Mouse (Mus musculus): ENCODE results near the gene Aox3. TPM values are rescaled to one million over a fixed set of nuclear protein-coding genes. Genes with fewer than 3 reads are reported as not detected.

Aox3 gene
- polyA plus RNA-seq, 1 experiment from 2014 or later, result not detected

DNA sequence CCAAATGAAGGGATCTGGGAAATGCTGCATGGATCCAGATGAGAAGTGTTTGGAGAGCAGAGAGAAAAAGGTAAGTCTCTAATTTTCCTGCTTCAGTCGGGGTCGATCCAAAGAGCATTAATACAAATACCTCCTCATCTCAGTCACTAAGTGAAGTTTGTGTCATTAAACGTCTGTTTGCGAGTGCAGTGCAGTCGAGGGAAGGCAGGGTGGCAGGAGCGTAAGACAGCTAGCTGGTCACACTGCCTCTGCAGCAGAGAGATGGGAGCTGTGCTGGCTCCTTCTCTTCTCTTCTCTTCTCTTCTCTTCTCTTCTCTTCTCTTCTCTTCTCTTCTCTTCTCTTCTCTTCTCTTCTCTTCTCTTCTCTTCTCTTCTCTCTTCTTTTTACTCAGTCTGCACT is 115.2 kb downstream of the Aox3 start:
- Histone ChIP-seq H3K9ac (ENCODE audit: low read length) (no peak overlapping the region), H3K4me1 (ENCODE audit: control insufficient read depth, insufficient read depth, low read length) (no peaks in the 10 kb centered on the region), H3K27ac (ENCODE audit: low read depth, low read length) (no peak overlapping the region), H3K4me3 (ENCODE audit: low read depth, low read length) (no peak overlapping the region), H3K9me3 (ENCODE audit: control insufficient read depth, low read length) (no peaks in the 10 kb centered on the region), H3K4me2 (ENCODE audit: low read depth) (no peak overlapping the region), H3K36me3 (ENCODE audit: control insufficient read depth, insufficient read depth, low read length) (no peaks in the 10 kb centered on the region), H3K27me3 (ENCODE audit: control insufficient read depth, insufficient read depth, low read length) (no peaks in the 10 kb centered on the region)
- no peak for ATAC-seq (ENCODE audit: insufficient read depth, low FRiP score, low TSS enrichment)
- 80% methylated on average over 6 of the region's 6 CpGs for WGBS
- DNase-seq (ENCODE audit: low spot score), result no peak

DNA sequence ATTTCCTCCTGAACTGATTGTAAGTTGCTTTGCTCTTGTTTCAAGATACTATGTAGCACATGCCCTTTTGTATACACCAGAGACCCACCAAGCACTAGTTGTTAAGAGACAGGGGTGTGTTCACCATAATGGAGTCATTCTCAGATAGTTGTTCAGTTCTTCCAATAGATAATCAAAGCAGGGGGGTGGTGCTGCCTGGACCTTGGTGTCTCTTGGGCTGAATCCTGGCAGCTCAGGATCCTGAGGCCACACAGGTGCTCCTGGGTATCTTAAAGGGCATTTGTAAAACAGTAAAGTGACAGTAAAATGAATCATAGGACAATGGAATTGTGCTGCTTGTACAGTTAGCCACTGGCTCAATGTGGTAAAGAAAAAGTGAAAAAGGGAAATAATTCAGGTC is 116.0 kb downstream of the Aox3 start:
- DNase-seq (ENCODE audit: low spot score), result no peak
- Histone ChIP-seq H3K4me1 (ENCODE audit: control insufficient read depth, insufficient read depth, low read length) (no peaks in the 10 kb centered on the region), H3K36me3 (ENCODE audit: control insufficient read depth, insufficient read depth, low read length) (no peaks in the 10 kb centered on the region), H3K9ac (ENCODE audit: low read length) (no peak overlapping the region), H3K4me3 (ENCODE audit: low read depth, low read length) (no peak overlapping the region), H3K4me2 (ENCODE audit: low read depth) (no peak overlapping the region), H3K27me3 (ENCODE audit: control insufficient read depth, insufficient read depth, low read length) (no peaks in the 10 kb centered on the region), H3K27ac (ENCODE audit: low read depth, low read length) (no peak overlapping the region), H3K9me3 (ENCODE audit: control insufficient read depth, low read length) (no peaks in the 10 kb centered on the region)
- no peak for ATAC-seq (ENCODE audit: insufficient read depth, low FRiP score, low TSS enrichment)

DNA sequence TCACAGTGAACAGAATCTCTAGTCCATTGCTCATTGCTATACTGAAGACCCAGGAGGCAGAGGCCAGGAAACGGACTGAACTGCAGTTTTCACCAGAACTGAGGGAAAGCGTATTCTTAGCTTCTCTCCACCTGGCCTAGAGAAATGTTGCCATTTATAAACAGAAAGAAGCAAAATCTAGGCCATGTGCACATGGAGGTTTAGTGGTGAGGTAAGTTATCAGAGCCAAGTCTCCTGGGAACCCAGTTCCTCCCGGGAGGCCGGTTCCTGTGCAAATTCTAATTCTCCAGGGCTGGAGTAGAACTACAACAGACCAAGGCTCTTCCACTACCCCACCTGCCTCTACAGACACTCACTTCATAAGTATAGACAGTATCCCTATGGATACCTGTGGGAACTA is 116.8 kb downstream of the Aox3 start:
- DNase-seq (ENCODE audit: low spot score), result no peak
- Histone ChIP-seq H3K27me3 (ENCODE audit: control insufficient read depth, insufficient read depth, low read length) (no peaks in the 10 kb centered on the region), H3K36me3 (ENCODE audit: control insufficient read depth, insufficient read depth, low read length) (no peaks in the 10 kb centered on the region), H3K9ac (ENCODE audit: low read length) (no peak overlapping the region), H3K27ac (ENCODE audit: low read depth, low read length) (no peak overlapping the region), H3K9me3 (ENCODE audit: control insufficient read depth, low read length) (no peaks in the 10 kb centered on the region), H3K4me1 (ENCODE audit: control insufficient read depth, insufficient read depth, low read length) (no peaks in the 10 kb centered on the region), H3K4me3 (ENCODE audit: low read depth, low read length) (no peak overlapping the region), H3K4me2 (ENCODE audit: low read depth) (no peak overlapping the region)
- WGBS, result 88% methylated on average over 4 of the region's 4 CpGs
- ATAC-seq (ENCODE audit: insufficient read depth, low FRiP score, low TSS enrichment), result no peak

DNA sequence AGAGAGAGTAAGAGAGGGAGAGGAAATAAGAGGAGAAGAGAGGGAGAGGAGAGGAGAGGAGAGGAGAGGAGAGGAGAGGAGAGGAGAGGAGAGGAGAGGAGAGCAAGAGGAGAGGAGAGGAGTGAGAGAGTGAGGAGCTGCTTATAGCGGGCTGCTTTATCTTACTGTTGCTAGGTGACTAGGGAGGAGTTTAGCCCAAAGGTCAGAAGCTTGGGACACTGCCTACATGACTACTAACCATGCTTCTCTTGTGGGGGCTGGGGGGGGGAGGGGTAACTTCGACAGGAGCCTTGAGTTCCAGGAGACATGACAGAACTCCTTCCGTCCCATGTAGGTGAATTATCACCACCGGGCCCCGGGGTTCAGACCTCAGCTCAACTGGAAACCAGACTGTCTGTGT is 117.6 kb downstream of the Aox3 start:
- DNase-seq (ENCODE audit: low spot score) (no peak), ATAC-seq (ENCODE audit: insufficient read depth, low FRiP score, low TSS enrichment) (no peak)
- no peak overlapping the region for H3K4me3 ChIP-seq (ENCODE audit: low read depth, low read length)
- no peaks in the 10 kb centered on the region for H3K4me1 ChIP-seq (ENCODE audit: control insufficient read depth, insufficient read depth, low read length)
- H3K27ac ChIP-seq (ENCODE audit: low read depth, low read length), result no peak overlapping the region
- H3K36me3 ChIP-seq (ENCODE audit: control insufficient read depth, insufficient read depth, low read length), result no peaks in the 10 kb centered on the region
- no peak overlapping the region for H3K9ac ChIP-seq (ENCODE audit: low read length)
- no peaks in the 10 kb centered on the region for H3K27me3 ChIP-seq (ENCODE audit: control insufficient read depth, insufficient read depth, low read length)
- no peaks in the 10 kb centered on the region for H3K9me3 ChIP-seq (ENCODE audit: control insufficient read depth, low read length)
- no peak overlapping the region for H3K4me2 ChIP-seq (ENCODE audit: low read depth)
- 61% methylated on average over 5 of the region's 5 CpGs for WGBS

DNA sequence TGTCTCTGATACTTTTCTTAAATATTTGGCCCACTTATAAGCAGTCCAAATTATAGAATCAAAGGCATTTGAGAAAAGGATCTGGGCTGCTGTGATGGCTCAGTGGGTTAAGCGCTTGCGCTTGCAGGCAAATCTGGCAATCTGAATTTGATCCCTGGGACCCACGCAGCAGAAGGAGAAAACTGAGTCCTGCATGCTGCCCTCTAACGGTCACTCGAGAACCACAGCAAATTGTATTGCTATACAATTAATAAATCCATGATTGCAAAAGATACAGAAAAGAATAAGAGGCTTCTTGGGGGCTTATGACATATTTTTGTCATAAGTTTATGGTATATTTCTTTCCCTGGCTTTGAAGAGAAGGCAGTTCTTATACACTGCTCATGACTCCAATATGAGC is 122.5 kb downstream of the Aox3 start:
- Histone ChIP-seq H3K27ac (ENCODE audit: low read depth, low read length) (no peak overlapping the region), H3K4me3 (ENCODE audit: low read depth, low read length) (no peak overlapping the region), H3K4me2 (ENCODE audit: low read depth) (no peak overlapping the region), H3K36me3 (ENCODE audit: control insufficient read depth, insufficient read depth, low read length) (no peaks in the 10 kb centered on the region), H3K4me1 (ENCODE audit: control insufficient read depth, insufficient read depth, low read length) (no peaks in the 10 kb centered on the region), H3K9ac (ENCODE audit: low read length) (no peak overlapping the region), H3K9me3 (ENCODE audit: control insufficient read depth, low read length) (no peaks in the 10 kb centered on the region), H3K27me3 (ENCODE audit: control insufficient read depth, insufficient read depth, low read length) (no peaks in the 10 kb centered on the region)
- DNase-seq (ENCODE audit: low spot score) (no peak), ATAC-seq (ENCODE audit: insufficient read depth, low FRiP score, low TSS enrichment) (no peak)
- 55% methylated on average over 5 of the region's 5 CpGs for WGBS

DNA sequence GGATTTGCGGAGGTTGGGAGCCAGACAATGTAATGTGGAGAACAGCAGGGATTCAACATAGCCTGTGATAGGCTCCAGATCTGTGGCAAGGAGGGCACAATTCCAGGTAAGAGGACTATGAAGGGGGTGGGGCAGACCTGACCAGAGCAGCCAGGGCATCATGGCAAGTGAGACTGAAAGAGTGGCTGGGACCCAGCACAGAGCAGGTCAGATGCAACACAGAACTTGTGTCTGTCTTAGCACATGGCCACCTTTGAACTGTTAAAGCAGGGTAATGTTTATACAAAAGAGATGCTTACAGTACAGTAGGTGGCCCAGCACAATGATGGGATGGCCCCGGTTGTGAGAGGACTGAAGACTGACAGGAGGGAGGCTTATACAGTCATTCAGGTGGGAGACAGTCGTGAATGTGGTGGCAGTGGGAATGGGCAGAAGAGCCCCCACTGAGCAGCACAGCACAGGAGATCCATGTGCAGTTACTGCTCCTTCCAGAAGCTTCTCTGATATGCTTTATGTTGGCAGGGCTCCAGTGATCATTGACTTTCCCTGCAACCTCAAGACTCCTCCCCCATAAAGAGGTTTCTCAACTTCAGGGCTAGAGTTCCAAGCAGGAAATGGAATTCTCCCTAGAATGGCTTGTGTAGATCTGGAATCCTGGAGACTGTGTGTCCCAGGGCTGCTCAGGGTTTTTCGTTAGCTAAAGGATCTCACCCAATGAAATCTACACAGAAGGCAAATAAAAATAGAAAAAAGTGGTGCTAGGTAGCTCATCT is 124.8 kb downstream of the Aox3 start:
- Histone ChIP-seq H3K27ac (ENCODE audit: low read depth, low read length) (no peak overlapping the region), H3K9me3 (ENCODE audit: control insufficient read depth, low read length) (no peaks in the 10 kb centered on the region), H3K27me3 (ENCODE audit: control insufficient read depth, insufficient read depth, low read length) (no peaks in the 10 kb centered on the region), H3K36me3 (ENCODE audit: control insufficient read depth, insufficient read depth, low read length) (no peaks in the 10 kb centered on the region), H3K9ac (ENCODE audit: low read length) (no peak overlapping the region), H3K4me3 (ENCODE audit: low read depth, low read length) (no peak overlapping the region), H3K4me2 (ENCODE audit: low read depth) (no peak overlapping the region), H3K4me1 (ENCODE audit: control insufficient read depth, insufficient read depth, low read length) (no peaks in the 10 kb centered on the region)
- ATAC-seq (ENCODE audit: insufficient read depth, low FRiP score, low TSS enrichment) (no peak), DNase-seq (ENCODE audit: low spot score) (no peak)
- 77% methylated on average over 4 of the region's 4 CpGs for WGBS

DNA sequence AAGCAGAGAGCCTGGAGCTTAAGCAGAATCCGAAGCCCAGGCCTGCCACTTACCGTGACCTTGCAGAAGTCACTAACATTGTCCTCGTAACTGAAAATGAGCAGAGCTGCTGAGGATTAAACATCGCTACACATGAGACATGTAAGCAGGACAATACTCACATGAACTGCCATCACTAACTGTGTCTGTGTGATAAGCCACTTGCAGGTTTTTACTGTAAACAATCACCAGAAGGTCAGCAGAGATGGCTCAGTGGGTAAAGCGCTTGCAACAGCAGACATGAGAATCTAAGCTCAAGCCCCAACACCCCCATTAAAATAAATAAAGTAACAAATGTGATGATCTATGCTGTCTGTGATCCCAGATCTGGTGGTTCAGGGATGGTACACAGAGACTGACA is 125.5 kb downstream of the Aox3 start:
- DNase-seq (ENCODE audit: low spot score) (no peak), ATAC-seq (ENCODE audit: insufficient read depth, low FRiP score, low TSS enrichment) (no peak)
- Histone ChIP-seq H3K27ac (ENCODE audit: low read depth, low read length) (no peak overlapping the region), H3K9ac (ENCODE audit: low read length) (no peak overlapping the region), H3K4me1 (ENCODE audit: control insufficient read depth, insufficient read depth, low read length) (no peaks in the 10 kb centered on the region), H3K9me3 (ENCODE audit: control insufficient read depth, low read length) (no peaks in the 10 kb centered on the region), H3K36me3 (ENCODE audit: control insufficient read depth, insufficient read depth, low read length) (no peaks in the 10 kb centered on the region), H3K4me2 (ENCODE audit: low read depth) (no peak overlapping the region), H3K27me3 (ENCODE audit: control insufficient read depth, insufficient read depth, low read length) (no peaks in the 10 kb centered on the region), H3K4me3 (ENCODE audit: low read depth, low read length) (no peak overlapping the region)
- 89% methylated on average over 5 of the region's 5 CpGs for WGBS

DNA sequence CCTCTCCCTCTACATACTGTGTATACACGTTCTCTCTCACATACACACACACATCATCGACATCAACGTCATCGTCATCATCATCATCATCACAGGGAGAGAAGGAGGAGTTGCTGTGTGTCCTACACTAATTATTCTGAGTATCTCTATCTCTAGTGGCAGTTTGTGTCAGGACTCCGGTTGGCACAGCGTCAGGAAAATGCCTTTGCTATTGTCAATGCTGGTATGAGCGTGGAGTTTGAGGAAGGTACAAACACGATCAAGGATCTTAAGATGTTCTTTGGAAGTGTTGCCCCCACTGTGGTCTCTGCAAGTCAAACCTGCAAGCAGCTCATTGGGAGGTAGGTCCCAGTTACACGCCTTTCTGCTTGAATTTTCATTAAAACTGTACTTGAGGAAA is 126.0 kb downstream of the Aox3 start:
- DNase-seq (ENCODE audit: low spot score), result no peak
- 96% methylated on average over 9 of the region's 9 CpGs for WGBS
- no peak overlapping the region for H3K4me2 ChIP-seq (ENCODE audit: low read depth)

DNA sequence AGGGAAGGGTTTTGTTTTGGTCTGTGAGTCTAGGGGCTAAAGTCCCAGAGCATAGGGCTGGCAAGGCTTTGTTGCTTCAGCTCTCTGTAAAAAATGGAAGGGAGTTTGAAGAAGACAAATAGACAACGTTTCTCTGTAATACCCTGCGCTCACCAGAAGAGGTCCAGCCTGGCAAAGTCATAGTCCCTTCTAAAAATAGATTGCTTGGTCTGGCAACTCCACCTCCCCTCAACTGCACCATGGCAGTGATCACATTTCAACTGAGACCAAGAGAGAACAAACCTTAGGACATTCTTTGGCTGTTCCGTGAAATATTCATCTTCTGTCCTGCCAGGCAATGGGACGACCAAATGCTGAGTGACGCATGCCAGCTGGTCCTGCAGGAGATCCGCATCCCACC is 127.4 kb downstream of the Aox3 start:
- Histone ChIP-seq H3K4me3 (ENCODE audit: low read depth, low read length) (no peak overlapping the region), H3K36me3 (ENCODE audit: control insufficient read depth, insufficient read depth, low read length) (no peaks in the 10 kb centered on the region), H3K9ac (ENCODE audit: low read length) (no peak overlapping the region), H3K9me3 (ENCODE audit: control insufficient read depth, low read length) (no peaks in the 10 kb centered on the region), H3K4me2 (ENCODE audit: low read depth) (no peak overlapping the region), H3K27me3 (ENCODE audit: control insufficient read depth, insufficient read depth, low read length) (no peaks in the 10 kb centered on the region), H3K4me1 (ENCODE audit: control insufficient read depth, insufficient read depth, low read length) (no peaks in the 10 kb centered on the region), H3K27ac (ENCODE audit: low read depth, low read length) (no peak overlapping the region)
- DNase-seq (ENCODE audit: low spot score) (no peak), ATAC-seq (ENCODE audit: insufficient read depth, low FRiP score, low TSS enrichment) (no peak)
- WGBS, result 64% methylated on average over 6 of the region's 6 CpGs

More for the DNA sequence above, 126.0 kb downstream of the Aox3 start:
- Histone ChIP-seq H3K4me1 (ENCODE audit: control insufficient read depth, insufficient read depth, low read length) (no peaks in the 10 kb centered on the region), H3K27ac (ENCODE audit: low read depth, low read length) (no peak overlapping the region), H3K4me3 (ENCODE audit: low read depth, low read length) (no peak overlapping the region), H3K9me3 (ENCODE audit: control insufficient read depth, low read length) (no peaks in the 10 kb centered on the region), H3K9ac (ENCODE audit: low read length) (no peak overlapping the region), H3K36me3 (ENCODE audit: control insufficient read depth, insufficient read depth, low read length) (no peaks in the 10 kb centered on the region), H3K27me3 (ENCODE audit: control insufficient read depth, insufficient read depth, low read length) (no peaks in the 10 kb centered on the region)
- ATAC-seq (ENCODE audit: insufficient read depth, low FRiP score, low TSS enrichment), result no peak
